Mouse (Mus musculus) small intestine, adult 2 months (tissue): Measurements from ENCODE around the gene Ctnna3.

Experiments
- CTCF ChIP-seq: fragments of 200-500 bp; IDR thresholded peaks from 2 replicates; pipeline ENCODE4 v1.5.1; 2012; ENCODE audit warnings: low read depth, mild to moderate bottlenecking, control low read depth, inconsistent platforms, low read length, moderate library complexity, mixed read lengths; ENCODE audit not compliant: insufficient replicate concordance, insufficient read length; ENCODE audit errors: extremely low read depth
- POLR2A ChIP-seq: fragments of 200-500 bp; IDR thresholded peaks from 2 replicates; pipeline ENCODE4 v1.6.1; 2012; ENCODE audit warnings: low read depth, mild to moderate bottlenecking, control low read depth, inconsistent platforms, low read length, moderate library complexity

DNA sequence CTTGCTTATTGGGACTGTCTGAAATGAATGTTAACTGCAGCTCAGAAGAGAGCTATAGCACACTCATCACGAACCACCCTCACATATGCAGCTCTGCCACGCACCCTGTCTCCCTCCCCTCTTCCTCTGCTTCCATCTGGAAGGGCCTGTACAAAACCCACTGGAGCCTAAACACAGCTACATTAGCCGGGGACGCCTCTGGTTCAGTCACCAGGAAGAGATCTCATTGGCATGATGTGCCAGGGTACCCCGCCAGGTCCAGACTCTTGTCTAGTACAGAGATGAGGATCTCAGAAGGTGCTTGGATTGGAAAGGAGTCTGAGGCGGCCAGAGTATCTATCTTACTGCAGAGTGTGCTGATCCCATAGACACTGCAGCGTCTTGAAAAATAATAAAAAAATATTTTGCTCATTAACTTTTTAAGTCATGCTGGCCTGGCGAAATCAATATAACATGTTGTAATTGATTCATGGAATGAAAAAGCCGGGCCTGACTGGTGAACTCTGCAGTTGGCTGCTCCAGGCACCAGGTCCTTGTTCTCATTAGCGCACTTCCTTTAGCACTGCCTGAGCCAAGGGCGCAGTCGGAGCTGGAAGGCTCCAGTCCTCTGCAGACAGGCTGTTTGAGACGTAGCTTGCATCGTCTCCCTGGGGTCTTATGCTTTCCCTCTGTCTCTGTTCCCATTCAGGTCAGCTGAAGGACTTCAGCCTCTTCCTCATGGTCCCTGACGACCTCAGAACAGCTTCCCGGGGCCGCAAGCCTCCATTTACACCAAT is 610.0 kb downstream of the Ctnna3 start:
- TF ChIP-seq CTCF (no peak), POLR2A (no peak)
